Comparison of ENCODE assay signal across 9 mouse cellular contexts in the genomic region with DNA sequence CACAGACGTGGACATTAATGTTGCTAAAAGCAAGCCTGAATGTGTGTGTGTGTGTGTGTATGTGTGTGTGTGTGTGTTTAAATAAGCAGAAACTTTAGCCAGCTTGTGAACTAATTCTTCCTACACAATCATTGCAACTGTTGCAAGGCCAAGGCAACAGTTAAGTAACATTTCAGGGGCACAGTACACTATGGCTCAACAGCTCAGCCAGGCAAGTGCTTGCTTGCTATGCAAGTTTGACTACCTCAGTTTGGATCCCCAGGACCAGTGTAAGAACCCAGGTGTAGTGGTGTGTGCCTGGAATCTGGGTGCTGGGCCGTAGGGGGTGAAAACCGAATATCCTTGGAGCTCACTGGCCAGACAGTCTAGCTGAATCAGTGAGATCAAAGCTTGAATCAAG. TPM values are rescaled to one million over a fixed set of nuclear protein-coding genes. Genes with fewer than 3 reads are reported as not detected.
DNase-seq lines count a peak whose midpoint lies in the region; ATAC-seq lines count a peak whose summit lies in the region.
"Had no signal": no experiment of that assay in that cellular context is flagged by ENCODE, and none has a peak within 500 bp of the region (broad histone marks: within the 10 kb centered on the region; RNA-seq: fewer than 3 reads in every experiment).

No protein-coding gene starts in this region.

- H3K27me3 ChIP-seq in heart, embryonic 14.5 days (ENCODE audit: control insufficient read depth, insufficient read depth, low read length), result no peaks in the 10 kb centered on the region
- H3K27me3 ChIP-seq in hindbrain, embryonic 12.5 days, result no peaks in the 10 kb centered on the region

- peak overlapping the region; percentile 10 to 82; a peak in 3 of 4 replicates for H3K4me3 ChIP-seq in heart, embryonic 14.5 days (ENCODE audit: control insufficient read depth in 1 of 2, insufficient read depth in 1 of 2, low read depth in 1 of 2, low read length in 2 of 2)
- peak overlapping the region; percentile 56; the same call in 1 of the 2 replicates for H3K4me3 ChIP-seq in hindbrain, embryonic 12.5 days

- intact Hi-C loops in heart, postnatal 25 days (cut with DNase I), result loop anchor here (10.0 kb wide), 1 partner anchor 399 kb away; the partner anchor contains the start of genes Pdcd10 and Serpini1

- peak overlapping the region; percentile 88 for H3K4me2 ChIP-seq in heart, embryonic 14.5 days (ENCODE audit: low read length)
- H3K4me2 ChIP-seq in hindbrain, embryonic 12.5 days (replicated peaks), result peak overlapping the region; percentile 85

- H3K36me3 ChIP-seq in heart, embryonic 14.5 days (ENCODE audit: control insufficient read depth, insufficient read depth, low read length), result peaks cover 3% of the 10 kb centered on the region; the same call in 1 of the 2 replicates
- H3K36me3 ChIP-seq in hindbrain, embryonic 12.5 days, result no peaks in the 10 kb centered on the region

- H3K9ac ChIP-seq in heart, embryonic 14.5 days (ENCODE audit: low read length), result peak overlapping the region; percentile 88
- H3K9ac ChIP-seq in hindbrain, embryonic 12.5 days, result peak overlapping the region; percentile 43; the same call in 1 of the 2 replicates

- DNase-seq in heart, postnatal 25 days (ENCODE audit: low spot score), result no peak
- peak; percentile 70 for DNase-seq in adrenal gland, adult 2 months
- no peak for DNase-seq in left cerebral cortex, adult 9 months (ENCODE audit: low spot score in 2 of 2)
- no peak for DNase-seq in frontal cortex, postnatal 14 days (ENCODE audit: low spot score in 2 of 2)
- DNase-seq in ovary, postnatal 10 days (ENCODE audit: low spot score), result no peak
- DNase-seq: cerebellum, postnatal 14 days had no signal

- WGBS in heart, embryonic 14.5 days, result 56% methylated on average over 3 of the region's 3 CpGs
- 67% methylated on average over 3 of the region's 3 CpGs for WGBS in hindbrain, embryonic 12.5 days

- no peak overlapping the region for H3K27ac ChIP-seq in heart, embryonic 14.5 days (replicated peaks in 1 of 2; ENCODE audit: control insufficient read depth in 1 of 2, insufficient read depth in 1 of 2, low read depth in 2 of 2, low read length in 2 of 2)
- no peak overlapping the region for H3K27ac ChIP-seq in hindbrain, embryonic 12.5 days

- ATAC-seq in heart, embryonic 14.5 days (ENCODE audit: insufficient number of reproducible peaks, insufficient read depth, low FRiP score, low read depth), result no peak
- ATAC-seq in hindbrain, embryonic 12.5 days (ENCODE audit: low FRiP score), result no peak
- ATAC-seq in megakaryocyte, adult 5-6 weeks (ENCODE audit: poor library complexity, severe bottlenecking), result peak; percentile 6; the same call in 1 of the 2 replicates

- no peaks in the 10 kb centered on the region for H3K9me3 ChIP-seq in heart, embryonic 14.5 days (ENCODE audit: control insufficient read depth, low read length)
- H3K9me3 ChIP-seq in hindbrain, embryonic 12.5 days (replicated peaks), result no peaks in the 10 kb centered on the region

- peaks cover 9 to 49% of the 10 kb centered on the region in 2 experiments for H3K4me1 ChIP-seq in heart, embryonic 14.5 days (ENCODE audit: control insufficient read depth in 2 of 2, insufficient read depth in 2 of 2, low read length in 2 of 2)
- H3K4me1 ChIP-seq in hindbrain, embryonic 12.5 days, result peaks cover 32% of the 10 kb centered on the region

RNA-seq across cellular contexts. Expression of gene Golim4, which starts 2.6 kb away (rescaled TPM):
- polyA plus RNA-seq in heart, embryonic 14.5 days (2014; fragmentation: Nextera tagmentation; extraction: Ambion mirVana), result 29.4 and 37.6 TPM in 2 replicates
- total RNA-seq in heart, postnatal 25 days (2021), result 10 to 100 TPM; 15.3 to 22.8 TPM
- total RNA-seq in adrenal gland, adult 2 months (2021), result 10 to 100 TPM; 57.4 to 93.6 TPM
- polyA plus RNA-seq in adrenal gland, adult 2 months (2012; rRNA removed), result 75.3 and 116 TPM in 2 replicates
- 60.2 and 67.6 TPM in 2 replicates for polyA plus RNA-seq in hindbrain, embryonic 12.5 days (2016; fragmentation: Nextera tagmentation; extraction: Ambion mirVana)
- 44.6 and 53.5 TPM in 2 replicates for total RNA-seq in megakaryocyte, adult 5-6 weeks (2015)
- total RNA-seq in megakaryocyte, adult 5-6 weeks (2017), result 39.0 and 56.4 TPM in 2 replicates
